Mouse (Mus musculus) forelimb bud, embryonic 11.5 days (tissue): ENCODE data around the gene Bves.
"Not testable (repeated sequence)": the region's sequence is repeated elsewhere in the genome, so short reads cannot be mapped to it uniquely, and the experiment has no call there.

Source experiments
- DNase-seq: peaks from one replicate; pipeline ENCODE4 v3.0.0-alpha.2; 2012; ENCODE audit warnings: low read depth, low spot score

Bves gene

GRCm38 (mm10) chr10:45335434-45336422 lies at the start of gene Bves:
Gene Bves (plus strand): TSS chr10:45335772.
- DNase-seq, result peak; percentile 57

DNA sequence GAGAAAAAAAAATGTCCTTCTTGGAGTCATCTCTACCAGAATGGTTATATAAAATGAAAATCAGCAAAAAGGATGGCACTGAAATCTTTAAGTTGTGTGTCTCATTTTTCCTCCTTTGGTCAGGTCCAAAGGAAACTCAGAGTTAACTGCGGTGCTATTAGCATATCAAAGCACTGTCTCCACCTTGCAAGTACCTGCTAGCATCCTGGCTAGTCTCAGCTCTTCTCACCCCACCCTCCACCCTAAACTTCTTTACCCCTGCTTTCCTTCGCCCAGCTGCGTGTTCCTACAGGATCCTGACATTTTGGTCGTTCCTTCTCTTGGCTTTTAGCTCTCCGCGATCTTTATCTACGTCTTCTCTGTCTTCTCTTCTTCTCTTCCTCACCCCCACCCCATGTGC lies 47.2 kb upstream of the Bves start:
- no peak for DNase-seq

DNA sequence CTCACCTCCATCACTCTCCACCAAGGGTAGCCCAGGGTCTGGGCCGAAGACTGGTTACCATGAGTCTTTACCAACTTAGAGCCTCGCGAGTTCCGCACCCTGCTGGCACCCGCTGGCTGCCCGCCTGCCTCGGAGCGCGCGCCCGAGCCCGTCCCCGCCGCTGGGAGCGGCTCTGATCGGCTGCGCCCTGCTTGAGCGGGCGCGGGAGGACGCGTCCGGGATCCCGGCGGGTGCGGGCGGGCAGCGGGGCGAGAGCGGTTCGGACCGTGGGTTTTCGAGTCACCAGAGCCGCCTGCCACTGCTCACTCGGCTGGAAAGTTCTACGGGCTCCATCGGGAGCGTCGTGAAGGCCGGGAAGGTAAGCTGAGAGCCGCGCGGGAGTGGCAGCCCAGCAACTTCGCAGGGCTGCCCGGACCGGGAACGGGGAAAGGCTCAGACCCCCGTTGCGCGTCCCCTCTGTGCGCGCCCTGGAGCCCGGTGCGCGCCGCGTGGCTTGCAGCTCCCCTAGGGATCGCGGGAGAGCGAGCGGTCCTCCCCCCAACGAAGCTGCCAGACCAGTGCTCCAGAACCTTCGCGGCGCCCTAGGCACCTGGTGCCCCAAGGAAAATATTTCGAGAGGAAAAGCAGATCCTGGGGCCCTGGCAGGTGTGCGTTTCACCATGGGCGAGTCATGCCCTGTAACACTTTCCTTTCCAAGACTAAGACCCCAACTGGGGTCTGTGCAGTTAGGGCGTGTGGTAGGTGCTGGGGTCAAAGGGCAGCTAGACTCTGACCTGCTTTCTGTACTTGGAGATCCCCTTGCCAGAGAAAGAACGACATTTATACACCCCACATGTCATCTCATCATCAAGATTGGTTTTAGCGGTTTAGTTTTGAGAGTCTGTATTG lies 46.1 kb upstream of the Bves start:
- peak; percentile 12 for DNase-seq

DNA sequence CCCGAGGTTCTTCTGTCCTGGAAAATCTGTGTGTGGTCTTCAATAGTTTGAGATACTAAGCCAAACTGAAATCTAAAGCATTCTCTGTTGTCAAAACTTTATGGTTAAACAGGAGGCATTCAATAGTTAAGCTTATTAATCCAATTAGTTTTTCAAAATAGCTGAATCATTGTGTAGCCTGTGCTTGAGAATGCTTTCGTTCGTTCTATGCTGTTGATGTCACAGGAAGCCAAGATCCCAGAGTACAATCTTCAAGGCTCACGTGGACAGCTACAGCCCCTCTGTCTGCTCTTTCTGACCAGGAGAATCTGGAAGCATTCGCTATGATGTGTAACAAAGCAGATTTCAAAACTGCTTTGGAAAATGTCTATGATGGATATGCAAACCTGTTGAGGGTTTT lies 45.0 kb upstream of the Bves start:
- no peak for DNase-seq

DNA sequence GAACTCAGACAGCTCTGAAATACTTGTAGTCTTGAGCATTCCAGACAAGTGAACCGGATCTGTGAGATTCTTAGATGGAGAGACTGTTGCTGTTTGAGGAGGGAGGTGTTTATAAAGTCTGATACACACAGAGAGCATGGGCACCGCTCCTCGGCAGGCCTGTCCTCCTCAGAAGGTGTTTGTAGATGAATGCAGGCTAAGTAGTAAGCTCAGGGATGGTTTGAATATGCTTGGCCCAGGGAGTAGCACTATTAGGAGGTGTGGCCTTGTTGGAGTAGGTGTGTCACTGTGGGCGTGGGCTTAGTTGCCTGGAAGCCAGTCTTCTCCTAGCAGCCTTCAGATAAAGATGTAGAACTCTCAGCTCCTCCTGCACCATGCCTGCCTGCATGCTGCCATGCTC lies 43.4 kb upstream of the Bves start:
- not testable (repeated sequence) for DNase-seq

GRCm38 (mm10) chr10:45295093-45295492 lies 40.5 kb upstream of the Bves start:
- no peak for DNase-seq

GRCm38 (mm10) chr10:45298503-45298902 lies 37.1 kb upstream of the Bves start:
- no peak for DNase-seq

- DNase-seq, result no peak
These were observed 36.1 kb upstream of the Bves start for GRCm38 (mm10) chr10:45299509-45299908.

GRCm38 (mm10) chr10:45303315-45304036 lies 32.1 kb upstream of the Bves start:
- DNase-seq, result no peak

GRCm38 (mm10) chr10:45305173-45305572 lies 30.4 kb upstream of the Bves start:
- no peak for DNase-seq

DNA sequence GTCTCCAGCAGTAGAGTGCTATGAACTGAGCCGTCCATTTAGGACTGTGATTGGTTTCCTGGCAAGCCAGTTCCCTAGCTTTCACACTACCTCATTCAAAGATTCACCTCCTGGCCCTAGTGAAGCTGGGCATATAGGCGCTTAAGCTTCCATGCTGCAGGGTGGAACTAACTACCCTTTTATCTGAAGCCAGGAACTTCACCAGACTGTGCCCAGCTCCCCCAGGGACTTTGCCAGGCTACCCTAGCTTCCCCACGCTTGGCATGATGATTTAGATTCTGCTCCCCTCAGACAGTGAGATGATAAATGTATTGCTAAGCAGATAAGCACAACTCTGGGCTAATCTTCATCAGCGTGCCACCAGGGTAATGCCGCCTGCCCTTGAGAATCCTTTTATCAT lies 24.4 kb upstream of the Bves start:
- DNase-seq, result no peak

GRCm38 (mm10) chr10:45311624-45312023 lies 23.9 kb upstream of the Bves start:
- DNase-seq, result no peak

DNA sequence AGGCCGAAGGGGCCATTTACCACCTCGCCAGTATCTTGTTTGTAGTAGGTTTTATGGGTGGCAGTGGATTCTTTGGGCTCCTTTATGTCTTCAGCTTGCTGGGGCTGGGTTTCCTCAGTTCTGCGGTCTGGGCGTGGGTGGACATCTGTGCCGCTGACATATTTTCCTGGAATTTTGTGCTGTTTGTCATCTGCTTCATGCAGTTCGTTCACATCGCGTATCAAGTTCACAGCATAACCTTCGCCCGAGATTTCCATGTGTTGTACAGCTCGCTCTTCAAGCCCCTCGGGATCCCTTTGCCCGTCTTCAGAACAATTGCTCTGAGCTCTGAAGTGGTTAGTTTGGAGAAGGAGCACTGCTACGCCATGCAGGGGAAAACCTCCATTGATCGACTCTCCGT lies 20.7 kb upstream of the Bves start:
- no peak for DNase-seq

DNA sequence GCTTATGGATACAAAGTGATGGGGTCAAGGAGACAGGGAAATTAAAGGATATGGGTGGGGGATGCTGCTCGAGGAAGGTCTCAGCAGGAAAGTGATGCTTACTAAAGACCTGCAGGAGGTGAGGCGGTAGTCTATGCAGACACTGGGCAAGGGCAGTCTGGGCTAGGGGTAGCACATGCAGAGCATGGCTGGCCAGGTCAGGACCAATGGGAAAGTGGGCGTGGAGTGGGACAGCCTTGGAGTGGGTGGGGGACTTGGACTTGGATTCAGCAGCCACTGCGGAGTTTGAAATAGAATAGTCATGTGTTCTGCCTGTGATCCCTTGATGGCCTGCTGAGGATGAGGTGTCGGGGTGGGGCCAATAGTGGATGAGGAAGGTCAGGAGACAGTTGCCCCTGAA lies 16.6 kb upstream of the Bves start:
- no peak for DNase-seq

DNA sequence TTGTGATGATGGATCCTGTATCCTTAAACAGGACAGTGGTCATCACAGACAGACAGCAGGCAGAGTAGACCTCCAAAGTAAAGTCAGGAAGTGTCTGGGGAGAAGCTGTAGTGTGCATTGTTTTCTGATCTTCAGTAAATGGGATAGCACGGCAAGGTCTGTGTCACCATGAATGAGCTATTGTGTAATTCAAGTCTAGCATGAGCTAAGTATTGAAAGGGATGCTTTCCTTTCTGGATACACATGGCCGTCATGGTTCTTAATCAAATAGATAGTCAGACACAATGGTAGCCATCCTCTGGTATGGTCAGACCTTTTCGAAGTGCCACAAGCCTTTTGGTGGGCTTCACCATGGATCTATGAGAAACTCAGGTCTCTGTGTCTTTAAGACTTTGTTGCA lies 15.3 kb upstream of the Bves start:
- DNase-seq, result no peak

DNA sequence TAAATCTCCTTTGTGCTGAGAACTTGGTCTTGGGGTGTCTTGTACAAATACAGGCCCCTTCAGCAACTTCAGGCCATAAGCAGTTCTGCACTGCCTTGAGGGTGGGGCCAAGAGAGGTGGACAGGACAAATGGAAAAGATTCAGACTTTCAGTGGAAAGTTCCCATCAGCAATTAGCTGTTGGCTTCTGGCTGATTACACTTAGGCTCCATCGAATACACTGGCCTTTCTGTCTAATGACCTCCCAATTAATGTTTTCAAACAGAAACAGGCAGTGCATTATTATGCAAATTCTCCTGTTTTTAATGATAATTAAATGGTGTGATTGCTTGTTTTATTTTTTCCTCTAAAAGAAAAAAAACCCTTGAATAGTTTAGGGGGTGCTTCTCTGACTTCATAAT lies 11.4 kb upstream of the Bves start:
- DNase-seq, result no peak

DNA sequence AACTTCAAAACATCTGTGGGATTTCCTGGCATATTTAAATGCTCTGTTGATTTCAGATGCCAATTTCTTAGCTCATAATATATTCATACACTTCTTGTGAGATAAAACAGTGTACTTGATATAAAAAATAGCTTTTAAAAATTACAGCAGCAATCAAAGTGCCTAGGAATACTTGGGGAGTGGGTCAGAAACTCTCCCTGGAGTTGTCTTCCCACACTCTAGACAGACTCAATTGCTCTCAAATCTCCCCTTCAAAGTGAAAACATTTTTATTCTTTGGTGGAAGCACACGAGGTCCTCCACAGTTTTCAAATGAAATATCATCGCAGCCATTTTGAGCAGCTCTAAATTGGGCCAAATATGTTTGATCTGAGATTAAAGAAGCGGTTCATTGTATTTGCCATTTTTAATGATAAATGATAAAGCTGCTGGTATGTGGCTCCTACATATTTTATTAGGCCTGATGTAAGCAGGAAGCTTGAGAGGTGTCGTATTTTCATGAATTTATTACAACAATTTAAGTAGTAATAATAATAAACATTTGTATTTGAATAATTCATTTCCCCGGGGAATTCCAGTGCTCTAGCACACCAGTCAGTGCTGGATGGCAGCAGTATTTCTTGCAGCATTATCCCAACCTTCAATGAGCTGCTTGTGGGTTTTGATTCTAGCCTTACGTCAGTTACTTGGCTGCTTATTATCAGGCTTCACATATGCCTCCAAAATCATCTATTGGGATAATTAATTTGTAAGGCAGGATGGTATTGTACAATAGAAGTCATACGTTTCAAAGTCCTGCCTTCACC lies 7.2 kb upstream of the Bves start:
- DNase-seq, result no peak

DNA sequence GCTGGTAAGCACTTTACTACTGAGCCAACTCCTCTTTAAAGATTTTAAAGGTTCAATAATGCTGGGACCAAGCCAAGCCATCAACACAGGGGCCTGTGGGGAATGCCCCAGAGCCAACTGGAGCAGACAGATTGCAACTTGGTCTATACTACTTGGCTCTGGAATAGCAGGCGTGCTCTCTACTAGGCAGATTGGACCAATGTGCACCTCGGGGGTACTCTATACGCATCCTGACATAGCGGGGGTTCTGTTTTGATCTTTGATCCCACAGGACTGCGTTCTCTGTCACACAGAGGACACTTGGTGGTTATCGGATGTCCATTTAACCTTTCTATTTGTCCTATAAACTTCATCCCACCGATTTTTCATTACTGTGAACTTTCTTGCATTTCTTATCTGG lies 647 bp upstream of the Bves start:
- DNase-seq, result no peak

GRCm38 (mm10) chr10:45339106-45339505 lies 3.5 kb downstream of the Bves start:
- DNase-seq, result no peak

DNA sequence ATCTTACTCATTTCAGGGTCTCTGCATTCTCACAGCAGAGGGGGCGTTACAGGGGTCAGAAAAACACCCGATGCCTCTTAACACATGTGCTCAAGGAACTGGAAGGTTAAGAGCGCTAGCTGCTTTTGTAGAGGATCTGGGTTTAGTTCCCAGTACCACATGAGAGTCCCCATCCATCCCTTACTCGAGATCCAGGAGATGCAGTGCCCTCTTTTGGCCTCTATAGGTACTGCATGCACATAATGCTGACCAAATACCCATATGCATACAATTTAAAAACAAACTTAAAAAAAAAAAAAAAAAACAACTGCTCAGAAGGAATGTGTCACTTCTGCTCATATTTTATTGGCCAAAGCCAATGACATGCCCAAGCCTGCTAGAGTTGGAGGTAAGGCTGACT lies 8.8 kb downstream of the Bves start:
- DNase-seq, result no peak

DNA sequence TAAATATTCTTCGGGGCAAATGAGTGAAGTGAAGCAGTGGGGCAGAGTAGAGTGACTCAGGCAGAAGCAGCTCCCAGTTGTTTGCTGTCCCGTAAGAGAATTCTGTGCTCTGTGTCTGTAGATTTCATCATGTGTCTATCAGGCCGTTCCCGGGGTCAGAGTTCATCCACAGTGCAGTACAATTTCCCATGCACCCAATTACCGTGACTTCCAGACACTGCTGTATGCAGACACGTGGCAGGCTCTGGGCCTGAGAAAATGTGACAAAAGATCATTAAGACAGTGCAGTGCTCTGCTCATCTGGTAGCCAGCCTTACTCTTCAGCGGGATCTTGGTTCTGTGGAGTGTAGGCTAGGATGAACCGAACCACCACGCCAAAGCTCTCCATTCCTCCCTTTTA lies 9.6 kb downstream of the Bves start:
- DNase-seq, result no peak
